Mouse (Mus musculus) limb, embryonic 14.5 days (tissue): ENCODE measurements at regions not wholly inside any gene's neighbourhood (a gene's known extent, or its start where the extent isn't known, plus 50 kb on each side); places are given as distances from the start of the nearest gene placed in this dataset.
"Not testable (repeated sequence)": the region's sequence is repeated elsewhere in the genome, so short reads cannot be mapped to it uniquely, and the experiment has no call there.

Source experiments
- ATAC-seq: fragments of 200-750 bp; cut with Nextera tagmentation; 2 replicates; pipeline ENCODE4 v1.8.0; 2017; ENCODE audit warnings: low read depth, moderate number of reproducible peaks, moderate TSS enrichment; ENCODE audit not compliant: low FRiP score
- DNase-seq: peaks from one replicate; pipeline ENCODE4 v3.0.0-alpha.2; 2015; ENCODE audit warnings: low spot score
- H3K27ac ChIP-seq: fragments of 300-500 bp; sonication (generic); replicated peaks from 2 replicates; pipeline ENCODE4 v1.5.1; 2014; ENCODE audit warnings: low read depth, mild to moderate bottlenecking, low read length, moderate library complexity, mixed read lengths
- H3K27me3 ChIP-seq: fragments of 300-500 bp; sonication (generic); 2 replicates; pipeline ENCODE4 v1.6.1; 2014; ENCODE audit warnings: low read length, mixed read lengths; ENCODE audit not compliant: control insufficient read depth, insufficient read depth
- H3K36me3 ChIP-seq: fragments of 300-500 bp; sonication (generic); 2 replicates; pipeline ENCODE4 v1.6.1; 2014; ENCODE audit warnings: mild to moderate bottlenecking, low read length, moderate library complexity, mixed read lengths; ENCODE audit not compliant: control insufficient read depth, insufficient read depth
- H3K4me1 ChIP-seq: fragments of 300-500 bp; sonication (generic); 2 replicates; pipeline ENCODE4 v1.6.1; 2014; ENCODE audit warnings: antibody characterized with exemption, low read length, mixed read lengths; ENCODE audit not compliant: control insufficient read depth, insufficient read depth
- H3K4me2 ChIP-seq: fragments of 300-500 bp; sonication (generic); replicated peaks from 2 replicates; pipeline ENCODE4 v1.6.1; 2014; ENCODE audit warnings: low read depth, mild to moderate bottlenecking, low read length, moderate library complexity; ENCODE audit not compliant: severe bottlenecking
- H3K4me3 ChIP-seq: fragments of 300-500 bp; sonication (generic); replicated peaks from 2 replicates; pipeline ENCODE4 v1.5.1; 2014; ENCODE audit warnings: low read length
- H3K9ac ChIP-seq: fragments of 300-500 bp; sonication (generic); 2 replicates; pipeline ENCODE4 v1.6.1; 2014; ENCODE audit warnings: mild to moderate bottlenecking, low read depth, low read length, moderate library complexity; ENCODE audit not compliant: severe bottlenecking
- H3K9me3 ChIP-seq: fragments of 300-500 bp; sonication (generic); 2 replicates; pipeline ENCODE4 v1.6.1; 2016; ENCODE audit warnings: low read length; ENCODE audit not compliant: control insufficient read depth
- POLR2A ChIP-seq: fragments of 200-500 bp; IDR thresholded peaks from 2 replicates; pipeline ENCODE4 v1.8.0; 2012; ENCODE audit warnings: inconsistent platforms, mild to moderate bottlenecking, moderate library complexity, borderline replicate concordance; ENCODE audit not compliant: insufficient read depth, insufficient read length; ENCODE audit errors: extremely low read depth
- WGBS: fragments of 180-500 bp; shearing (Covaris S2); extraction: QIAGEN DNeasy Blood & Tissue Kit; methylation state at CpG from one replicate; pipeline ENCODE4 v1.1.7; 2014; 5-methylcytosine and 5-hydroxymethylcytosine counted together

GRCm38 (mm10) chr6:16765354-16765753 is 132.9 kb downstream of the Tfec start:
- no peaks in the 10 kb centered on the region for H3K36me3 ChIP-seq
- H3K9me3 ChIP-seq = no peaks in the 10 kb centered on the region
- DNase-seq (no peak), ATAC-seq (no peak; the same call in 1 of the 2 replicates)
- no peak overlapping the region for H3K4me3 ChIP-seq
- no peak overlapping the region for H3K4me2 ChIP-seq
- H3K4me1 ChIP-seq = no peaks in the 10 kb centered on the region
- WGBS = 28% methylated on average over 4 of the region's 4 CpGs
- H3K9ac ChIP-seq = no peak overlapping the region
- no peaks in the 10 kb centered on the region for H3K27me3 ChIP-seq
- H3K27ac ChIP-seq = no peak overlapping the region
- TF ChIP-seq POLR2A = no peak

GRCm38 (mm10) chr6:16764707-16765106 is 133.5 kb downstream of the Tfec start:
- Histone ChIP-seq H3K9ac (no peak overlapping the region), H3K27me3 (no peaks in the 10 kb centered on the region), H3K36me3 (no peaks in the 10 kb centered on the region), H3K4me3 (no peak overlapping the region), H3K9me3 (no peaks in the 10 kb centered on the region), H3K4me2 (no peak overlapping the region), H3K4me1 (no peaks in the 10 kb centered on the region), H3K27ac (no peak overlapping the region)
- ATAC-seq (no peak), DNase-seq (peak; percentile 50)
- no peak for TF ChIP-seq POLR2A
- 35% methylated on average over 5 of the region's 5 CpGs for WGBS

GRCm38 (mm10) chr6:16755044-16755443 is 143.2 kb downstream of the Tfec start:
- not testable (repeated sequence) for H3K9ac ChIP-seq

GRCm38 (mm10) chr6:16733184-16733583 is 165.1 kb downstream of the Tfec start:
- Histone ChIP-seq H3K9me3 (no peaks in the 10 kb centered on the region), H3K4me1 (no peaks in the 10 kb centered on the region), H3K27ac (no peak overlapping the region), H3K27me3 (no peaks in the 10 kb centered on the region), H3K4me3 (no peak overlapping the region), H3K4me2 (no peak overlapping the region), H3K36me3 (no peaks in the 10 kb centered on the region), H3K9ac (no peak overlapping the region)
- 86% methylated on average over 7 of the region's 7 CpGs for WGBS
- DNase-seq = no peak
- TF ChIP-seq POLR2A = no peak
- ATAC-seq = no peak

More at GRCm38 (mm10) chr6:16755044-16755443, 143.2 kb downstream of the Tfec start:
- not testable (repeated sequence) for H3K27ac ChIP-seq, H3K4me2 ChIP-seq, H3K9me3 ChIP-seq, H3K36me3 ChIP-seq, H3K27me3 ChIP-seq, DNase-seq, ATAC-seq, H3K4me1 ChIP-seq, H3K4me3 ChIP-seq
- 88% methylated on average over 1 of the region's 1 CpGs for WGBS

GRCm38 (mm10) chr6:16732095-16732494 is 166.1 kb downstream of the Tfec start:
- Histone ChIP-seq H3K4me2 (no peak overlapping the region), H3K9me3 (no peaks in the 10 kb centered on the region), H3K27ac (no peak overlapping the region), H3K4me1 (no peaks in the 10 kb centered on the region), H3K9ac (no peak overlapping the region), H3K4me3 (no peak overlapping the region), H3K27me3 (no peaks in the 10 kb centered on the region), H3K36me3 (no peaks in the 10 kb centered on the region)
- DNase-seq (no peak), ATAC-seq (no peak)
- TF ChIP-seq POLR2A = no peak
- WGBS = 79% methylated on average over 3 of the region's 3 CpGs

GRCm38 (mm10) chr6:16727256-16727890 is 170.9 kb downstream of the Tfec start:
- H3K4me2 ChIP-seq = no peak overlapping the region
- no peaks in the 10 kb centered on the region for H3K36me3 ChIP-seq
- no peaks in the 10 kb centered on the region for H3K9me3 ChIP-seq
- ATAC-seq (no peak), DNase-seq (no peak)
- H3K27ac ChIP-seq = no peak overlapping the region
- no peaks in the 10 kb centered on the region for H3K4me1 ChIP-seq
- no peak overlapping the region for H3K4me3 ChIP-seq
- TF ChIP-seq POLR2A = no peak
- H3K9ac ChIP-seq = no peak overlapping the region
- no peaks in the 10 kb centered on the region for H3K27me3 ChIP-seq
- WGBS = 47% methylated on average over 13 of the region's 13 CpGs
